Mouse (Mus musculus) Muller cell, postnatal 12 days (primary cell): ENCODE measurements around the gene Syne1.

ENCODE experiments used
- DNase-seq: peaks from one replicate; pipeline ENCODE4 v3.0.0-alpha.2; 2015; ENCODE audit errors: inconsistent ontology term

The Syne1 gene

GRCm38 (mm10) chr10:5141471-5141870 is 409.8 kb downstream of the Syne1 start:
- no peak for DNase-seq

GRCm38 (mm10) chr10:5139932-5140264 is 411.4 kb downstream of the Syne1 start:
- DNase-seq = no peak

DNA sequence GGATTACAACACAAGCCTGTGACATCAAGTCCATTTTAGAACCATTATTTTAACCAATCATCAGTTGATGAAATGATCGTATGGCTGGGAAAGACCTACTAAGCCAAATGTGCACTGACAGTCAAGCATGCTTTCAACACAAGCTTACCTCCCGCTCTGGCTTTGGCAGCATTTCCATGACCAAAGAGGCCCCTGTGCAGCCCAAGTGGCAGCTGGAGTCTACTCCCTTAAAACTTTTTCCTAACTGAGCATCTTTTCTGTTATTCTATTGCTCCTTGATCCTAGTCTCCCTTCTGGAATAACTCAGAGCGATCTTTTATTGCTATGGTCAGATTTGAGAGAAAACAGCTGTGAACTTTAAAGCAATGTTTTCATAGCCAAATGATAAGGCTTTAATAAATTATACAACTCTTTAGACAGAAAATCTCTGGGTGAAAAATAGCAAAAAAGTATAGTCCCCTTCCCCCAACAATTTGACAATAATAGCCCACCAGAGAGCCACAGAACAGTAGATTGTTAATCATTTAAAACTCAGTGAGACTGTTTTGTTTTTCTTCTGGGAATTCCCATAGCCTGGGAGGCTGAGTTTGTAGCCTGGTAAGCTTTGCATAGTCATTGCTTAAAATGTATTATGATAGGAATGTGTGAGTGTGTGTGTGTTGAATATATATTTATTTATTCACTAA is 411.9 kb downstream of the Syne1 start:
- no peak for DNase-seq

DNA sequence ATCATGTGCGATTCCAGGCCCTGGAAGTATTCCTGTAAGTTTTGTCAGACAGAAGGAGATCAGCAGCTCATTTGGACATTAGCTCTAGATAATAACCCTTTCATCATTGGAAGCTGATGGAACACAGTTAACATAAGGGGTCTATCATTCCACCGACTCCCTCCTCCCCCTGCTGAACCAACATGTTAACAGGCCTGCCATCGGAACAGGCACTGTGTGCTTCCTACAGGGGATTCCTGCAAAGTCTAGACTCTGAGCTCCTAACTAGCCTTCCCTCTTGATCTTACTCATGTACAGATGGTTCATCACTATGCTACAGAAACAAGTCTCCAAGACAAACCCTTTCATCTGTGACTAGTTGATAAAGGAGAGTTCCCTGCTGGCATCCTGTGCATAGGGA is 419.2 kb downstream of the Syne1 start:
- DNase-seq = no peak

GRCm38 (mm10) chr10:5130495-5130894 is 420.8 kb downstream of the Syne1 start:
- DNase-seq = no peak

- DNase-seq = no peak
Observed at GRCm38 (mm10) chr10:5124757-5125156, 426.5 kb downstream of the Syne1 start.

GRCm38 (mm10) chr10:5116720-5117119 is 434.6 kb downstream of the Syne1 start:
- no peak for DNase-seq

DNA sequence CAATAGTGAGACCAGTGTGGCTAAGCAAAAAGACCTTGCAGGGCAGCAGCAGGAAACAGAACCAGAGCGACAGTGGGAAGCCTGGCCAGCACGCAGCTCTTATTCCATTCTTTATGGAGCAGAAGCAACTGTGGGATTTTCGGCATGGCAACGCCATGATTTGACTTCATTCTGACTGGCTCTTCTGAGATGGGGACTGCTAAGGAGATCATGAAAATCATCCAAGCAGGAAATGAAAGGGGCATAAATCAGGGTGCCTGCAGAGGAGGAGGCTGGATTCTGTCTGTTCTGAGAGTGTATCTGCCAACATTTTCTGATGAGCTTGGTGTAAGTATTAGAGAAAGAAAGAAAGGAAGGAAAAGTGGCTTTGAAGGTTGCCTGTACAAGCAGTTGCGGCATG is 435.1 kb downstream of the Syne1 start:
- no peak for DNase-seq

GRCm38 (mm10) chr10:5110773-5111172 is 440.5 kb downstream of the Syne1 start:
- DNase-seq = peak; percentile 47

DNA sequence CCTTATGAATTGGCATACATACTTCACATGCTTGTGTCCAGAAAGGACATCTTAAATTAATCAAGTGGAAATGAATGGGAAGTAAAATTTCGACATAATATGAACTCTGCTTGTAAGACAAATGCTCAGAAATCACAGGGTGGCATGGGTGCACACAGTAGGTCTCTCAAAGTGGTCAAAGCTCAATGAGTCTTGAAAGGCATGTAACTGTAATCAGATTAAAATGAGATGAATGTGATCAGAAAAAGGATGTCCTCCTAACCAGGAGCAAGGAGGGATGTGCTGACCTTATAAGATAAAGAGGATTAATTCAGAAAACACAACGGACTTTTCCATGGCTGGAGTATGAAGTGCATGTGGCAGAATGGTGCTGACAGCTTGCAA is 453.5 kb downstream of the Syne1 start:
- DNase-seq = no peak

- DNase-seq = no peak
Observed at GRCm38 (mm10) chr10:5096996-5097753, 454.1 kb downstream of the Syne1 start.

DNA sequence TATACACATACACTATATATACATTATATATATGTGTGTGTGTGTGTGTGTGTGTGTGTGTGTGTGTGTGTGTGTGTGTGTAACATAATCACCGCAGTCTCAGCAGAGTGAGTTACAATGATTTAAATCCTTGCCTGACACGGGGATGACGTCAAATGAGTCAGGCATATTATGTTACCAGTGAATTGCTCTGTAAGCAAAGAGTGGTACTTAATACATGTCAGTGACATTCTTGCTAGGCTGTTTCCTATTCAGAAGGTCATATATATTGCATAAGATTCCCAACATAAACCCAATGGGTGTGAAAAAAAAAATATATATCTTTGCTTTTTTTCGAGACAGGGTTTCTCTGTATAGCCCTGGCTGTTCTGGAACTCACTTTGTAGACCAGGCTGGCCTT is 462.1 kb downstream of the Syne1 start:
- no peak for DNase-seq

DNA sequence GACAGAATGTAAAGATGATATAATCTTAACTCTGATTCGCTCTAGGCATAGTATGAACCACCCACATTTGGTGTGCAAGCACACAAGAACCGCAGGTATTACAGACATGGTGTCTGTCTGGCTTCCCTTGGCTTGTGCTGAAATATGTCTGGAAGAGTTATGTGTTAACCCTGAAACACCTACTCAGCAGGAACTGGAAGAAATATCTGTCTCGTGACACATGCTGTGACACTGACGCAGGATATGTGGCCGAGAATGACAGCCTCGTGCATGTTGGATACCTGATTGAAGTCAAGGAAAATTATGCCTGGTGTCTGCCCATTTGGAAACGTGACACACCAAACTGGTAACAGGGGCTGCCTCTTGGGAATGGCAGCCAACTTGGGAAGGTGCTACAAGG is 463.9 kb downstream of the Syne1 start:
- no peak for DNase-seq

DNA sequence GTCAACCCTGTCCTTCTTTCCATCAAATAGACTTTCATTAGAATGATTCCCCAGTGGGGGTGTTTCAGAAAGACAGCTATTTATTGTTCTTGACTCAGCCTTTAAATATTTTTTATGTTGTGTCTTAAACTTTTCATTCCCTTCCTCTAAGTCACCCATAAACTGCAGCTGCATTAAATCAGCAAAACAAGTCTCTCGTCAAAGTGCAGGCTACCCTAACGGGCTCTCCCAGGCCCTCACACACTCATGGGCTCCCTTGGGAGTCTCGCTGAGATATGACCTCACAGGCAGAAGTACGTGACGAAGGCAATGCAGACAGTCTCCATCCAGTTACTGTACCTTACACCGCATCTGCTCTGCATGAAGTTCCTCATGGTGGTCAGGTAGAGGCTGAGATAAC is 465.0 kb downstream of the Syne1 start:
- DNase-seq = no peak

- peak; percentile 32 for DNase-seq
Observed at GRCm38 (mm10) chr10:5085792-5086191, 465.5 kb downstream of the Syne1 start.

- no peak for DNase-seq
Observed at GRCm38 (mm10) chr10:5083716-5084115, 467.6 kb downstream of the Syne1 start.

GRCm38 (mm10) chr10:5079945-5080468 is 471.3 kb downstream of the Syne1 start:
- no peak for DNase-seq

DNA sequence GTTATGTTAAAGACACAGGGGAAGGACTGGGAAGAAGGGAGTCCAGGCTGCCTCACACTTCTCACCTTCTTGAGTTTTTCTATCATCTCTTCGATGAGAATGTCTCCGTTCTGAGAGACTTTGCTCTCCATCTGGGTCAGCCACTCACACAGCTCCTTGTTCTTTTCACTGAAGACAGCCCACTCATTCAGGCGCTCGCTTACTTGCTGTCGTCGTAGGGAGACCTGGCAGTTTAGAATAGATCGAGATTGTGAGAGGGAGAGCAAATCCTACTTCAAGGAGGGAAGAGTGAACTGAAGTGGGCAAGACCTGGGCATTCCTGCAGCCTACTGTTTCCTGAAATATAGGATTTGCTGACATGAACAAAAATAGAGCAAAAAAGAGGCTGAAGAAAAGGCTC is 475.6 kb downstream of the Syne1 start:
- no peak for DNase-seq

GRCm38 (mm10) chr10:5072054-5072453 is 479.2 kb downstream of the Syne1 start:
- no peak for DNase-seq

GRCm38 (mm10) chr10:5070941-5071231 is 480.4 kb downstream of the Syne1 start:
- DNase-seq = peak; percentile 18

DNA sequence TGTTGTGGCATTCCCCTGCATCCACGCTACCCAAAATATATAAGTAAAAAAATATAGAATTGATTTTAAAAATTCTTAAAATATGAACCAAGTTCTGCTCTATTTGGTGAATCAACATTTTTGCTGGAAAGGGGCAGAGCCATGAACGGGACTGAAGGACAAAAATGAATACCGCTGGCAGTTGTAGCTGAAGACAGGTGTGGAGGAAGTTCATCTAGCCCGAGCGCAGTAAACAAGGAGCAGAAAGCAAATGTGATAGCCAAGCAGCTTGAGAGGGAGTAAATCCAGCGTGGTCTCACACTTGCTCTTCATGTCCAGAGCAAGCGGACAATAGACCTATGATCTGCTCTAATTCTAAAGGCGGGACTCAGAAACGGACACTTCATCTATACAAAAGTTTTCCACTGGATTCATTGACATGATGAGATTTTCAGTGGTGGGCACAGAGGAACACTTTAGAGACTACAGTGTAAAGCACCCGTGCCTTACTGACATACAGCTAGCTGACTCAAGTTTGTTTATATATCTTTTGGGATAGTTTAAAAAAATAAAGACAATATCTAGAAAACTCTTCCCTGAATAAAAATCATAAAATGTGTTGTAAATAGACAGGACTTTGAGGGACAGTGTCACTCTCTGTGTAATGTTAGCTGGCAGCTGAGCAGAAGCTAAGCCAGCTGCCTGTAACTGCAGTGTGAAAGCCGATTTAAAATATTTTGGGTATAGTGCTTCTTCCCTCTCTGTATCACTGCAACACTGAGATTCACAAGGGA is 480.9 kb downstream of the Syne1 start:
- DNase-seq = no peak

GRCm38 (mm10) chr10:5068676-5069265 is 482.5 kb downstream of the Syne1 start, which contains the start of gene Gm10097:
Gm10097 (plus strand) TSS chr10:5069192.
- DNase-seq = peak; percentile 10
